Mouse (Mus musculus) ovary, postnatal 14 days (tissue): ENCODE results near the gene Adat2.

Experiments used
- DNase-seq: peaks from one replicate; pipeline ENCODE4 v3.0.0; 2022; ENCODE audit warnings: low spot score

The Adat2 gene

DNA sequence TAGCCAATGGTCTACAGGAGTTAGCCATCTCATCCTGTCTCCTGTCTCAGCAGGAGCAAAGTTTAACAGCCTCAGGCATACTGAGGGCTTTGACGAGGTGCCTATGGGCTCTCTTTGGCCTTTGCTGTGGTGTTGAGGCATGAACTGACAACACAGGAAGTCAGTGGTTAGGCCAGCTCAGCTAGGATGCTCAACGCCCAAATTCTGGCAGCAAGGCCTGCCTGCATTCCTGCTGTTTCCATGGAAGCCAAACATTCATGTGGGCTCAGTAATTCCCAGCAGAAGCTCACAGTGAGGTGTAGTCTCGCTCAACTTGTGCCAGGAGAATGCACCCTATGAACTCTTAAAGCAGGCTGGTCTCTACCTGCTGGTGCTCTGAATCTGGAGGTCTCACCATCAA, 43.4 kb downstream of the Adat2 start:
- no peak for DNase-seq

DNA sequence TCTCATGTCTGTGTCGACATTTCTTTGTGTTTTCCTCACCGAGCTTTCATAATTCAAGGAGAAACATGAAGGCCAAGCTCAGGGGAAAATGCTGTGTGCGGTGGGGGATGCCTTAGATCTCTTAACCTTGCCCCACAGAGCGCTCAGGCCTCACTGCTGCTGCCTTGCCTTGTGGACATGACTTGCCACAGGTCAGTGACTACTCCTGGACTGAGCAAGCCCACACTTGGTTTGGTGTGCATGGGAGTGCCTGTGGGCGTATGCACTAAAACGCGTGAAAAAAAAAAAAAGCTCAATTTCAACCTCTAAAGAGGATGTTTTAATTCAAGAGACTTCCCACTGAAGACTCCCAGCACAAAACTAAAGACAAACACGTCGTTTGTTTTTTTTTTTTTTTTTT, 44.2 kb downstream of the Adat2 start:
- no peak for DNase-seq

DNA sequence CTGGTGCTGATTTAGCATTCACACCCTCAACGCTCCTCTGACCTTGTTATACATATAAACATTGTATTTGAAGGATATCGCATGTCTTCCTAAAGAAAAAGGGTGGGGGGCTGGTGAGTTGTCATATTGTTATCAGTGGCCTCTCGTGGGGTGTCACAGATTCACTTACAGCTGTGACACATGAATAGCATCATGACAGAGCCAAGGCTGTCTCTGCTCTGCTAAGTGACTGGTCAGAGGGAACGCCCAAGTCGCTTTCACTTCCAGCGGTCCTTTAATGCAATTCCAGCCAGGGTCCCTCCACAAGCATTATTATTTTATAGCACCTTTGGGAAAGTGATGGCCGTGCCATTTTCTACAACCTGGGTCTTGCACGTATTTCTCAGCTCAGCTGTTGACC, 44.8 kb downstream of the Adat2 start:
- no peak for DNase-seq

DNA sequence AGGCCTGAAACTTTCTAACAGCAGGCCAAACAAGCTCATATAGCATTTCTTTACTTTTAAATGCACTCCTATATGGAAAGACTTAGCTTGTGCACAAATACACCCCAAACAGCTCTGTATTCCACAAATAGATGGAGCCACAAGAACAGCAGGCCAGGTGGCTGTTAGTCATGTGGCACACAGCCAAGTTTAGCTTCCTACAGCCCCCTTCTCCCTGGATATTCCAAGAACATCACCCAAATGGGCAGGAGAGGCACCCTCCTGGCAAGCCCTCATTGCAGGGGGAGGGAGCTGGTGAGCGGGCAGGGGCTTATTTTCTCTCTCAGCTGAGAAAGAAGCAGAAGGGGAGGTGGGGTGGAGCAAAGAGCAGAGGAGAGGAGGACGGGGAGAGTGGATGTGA, 48.2 kb downstream of the Adat2 start:
- no peak for DNase-seq
